Mouse (Mus musculus): ENCODE data around the gene Gm13279. TPM values are rescaled to one million over a fixed set of nuclear protein-coding genes. Genes with fewer than 3 reads are reported as not detected.
"Not testable (repeated sequence)": the region's sequence is repeated elsewhere in the genome, so short reads cannot be mapped to it uniquely, and the experiment has no call there.

The Gm13279 gene
- polyA plus RNA-seq, 1 experiment from 2014 or later = not detected

DNA sequence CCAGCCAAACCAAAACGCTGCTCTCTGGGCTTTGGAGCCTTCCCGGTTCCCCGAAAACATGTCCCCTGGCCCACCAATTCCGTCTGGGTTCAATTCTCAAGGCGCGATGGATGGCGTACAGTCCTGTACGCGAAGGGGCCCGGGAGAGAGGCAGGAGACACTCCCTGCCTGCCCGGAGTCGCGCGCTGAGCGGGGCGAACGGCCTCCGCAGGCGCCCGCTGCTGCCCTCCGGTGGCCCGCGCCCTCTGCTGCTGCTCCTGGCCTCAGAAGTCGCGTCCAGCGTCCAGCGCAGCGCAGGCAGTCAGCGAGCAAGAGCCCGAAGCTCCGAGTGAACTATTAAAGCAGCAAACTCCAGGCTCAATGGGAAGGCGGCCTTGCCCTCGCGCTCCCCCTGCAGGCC lies 8.6 kb downstream of the Gm13279 start:
- not testable (repeated sequence) for ATAC-seq
- 0% methylated on average over 16 of the region's 34 CpGs for WGBS

GRCm38 (mm10) chr4:88815928-88816327 lies 18.7 kb downstream of the Gm13279 start, which contains the start of gene Ifna7:
Gene Ifna7 (plus strand): TSS chr4:88816228.
- H3K9me3 ChIP-seq (replicated peaks) = no peaks in the 10 kb centered on the region
- no peak within 1 kb of the TSS for H3K9ac ChIP-seq
- H3K27me3 ChIP-seq = peaks cover 3% of the 10 kb centered on the region; the same call in 1 of the 2 replicates
- H3K36me3 ChIP-seq (ENCODE audit: poor library complexity, severe bottlenecking) = no peaks in the 10 kb centered on the region
- WGBS = 57% methylated on average over 3 of the region's 3 CpGs
- ATAC-seq = no peak
- no peak within 1 kb of the TSS for H3K4me3 ChIP-seq
- no peaks in the 10 kb centered on the region for H3K4me1 ChIP-seq
- H3K4me2 ChIP-seq = no peak within 1 kb of the TSS
- no peak within 1 kb of the TSS for H3K27ac ChIP-seq

More for the DNA sequence above, 8.6 kb downstream of the Gm13279 start:
- not testable (repeated sequence) for H3K27ac ChIP-seq; H3K4me1 ChIP-seq; H3K9ac ChIP-seq; H3K36me3 ChIP-seq (ENCODE audit: poor library complexity, severe bottlenecking); H3K9me3 ChIP-seq (replicated peaks); H3K27me3 ChIP-seq
- H3K4me3 ChIP-seq = peak overlapping the region; percentile 27
- peak overlapping the region; percentile 50 for H3K4me2 ChIP-seq

- WGBS = 75% methylated on average over 1 of the region's 1 CpGs
Observed at GRCm38 (mm10) chr4:88819659-88820058, 22.5 kb downstream of the Gm13279 start, which contains the start of gene Ifna11. Gene Ifna11 (plus strand): TSS chr4:88819959.

GRCm38 (mm10) chr4:88822995-88823394 lies 25.8 kb downstream of the Gm13279 start:
- Histone ChIP-seq H3K9me3 (replicated peaks) (no peaks in the 10 kb centered on the region), H3K27me3 (no peaks in the 10 kb centered on the region), H3K9ac (no peak overlapping the region), H3K27ac (no peak overlapping the region), H3K36me3 (ENCODE audit: poor library complexity, severe bottlenecking) (no peaks in the 10 kb centered on the region), H3K4me1 (no peaks in the 10 kb centered on the region), H3K4me3 (no peak overlapping the region), H3K4me2 (no peak overlapping the region)
- ATAC-seq = no peak
- WGBS = 26% methylated on average over 4 of the region's 4 CpGs

More at GRCm38 (mm10) chr4:88819659-88820058, 22.5 kb downstream of the Gm13279 start, which contains the start of gene Ifna11:
- Histone ChIP-seq H3K9me3 (replicated peaks) (no peaks in the 10 kb centered on the region), H3K27me3 (peaks cover 3% of the 10 kb centered on the region; the same call in 1 of the 2 replicates), H3K27ac (no peak within 1 kb of the TSS), H3K4me2 (no peak within 1 kb of the TSS), H3K4me1 (no peaks in the 10 kb centered on the region), H3K9ac (no peak within 1 kb of the TSS), H3K4me3 (no peak within 1 kb of the TSS), H3K36me3 (ENCODE audit: poor library complexity, severe bottlenecking) (no peaks in the 10 kb centered on the region)
- ATAC-seq = no peak

DNA sequence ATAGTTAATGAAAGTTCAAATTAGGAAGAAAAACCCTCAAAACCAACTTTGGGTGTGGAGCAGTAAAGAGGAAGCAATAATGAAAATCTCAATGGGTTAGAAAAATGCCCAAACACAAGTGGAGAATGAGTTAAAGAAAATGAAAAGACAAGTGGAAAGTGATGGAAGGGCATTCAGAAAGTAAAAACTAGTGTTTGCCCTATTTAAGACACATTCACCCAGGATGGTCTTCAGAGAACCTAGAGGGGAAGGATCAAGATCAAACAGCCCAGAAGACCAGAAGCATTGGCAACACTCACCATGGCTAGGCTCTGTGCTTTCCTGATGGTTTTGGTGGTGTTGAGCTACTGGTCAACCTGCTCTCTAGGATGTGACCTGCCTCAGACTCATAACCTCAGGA lies 29.9 kb downstream of the Gm13279 start, which contains the start of gene Ifna6:
Gene Ifna6, plus strand, starts transcription at position 301 of the 400 bp plus-strand sequence.
- not testable (repeated sequence) for H3K27me3 ChIP-seq; H3K9me3 ChIP-seq (replicated peaks); H3K27ac ChIP-seq; H3K4me2 ChIP-seq; H3K4me3 ChIP-seq; H3K4me1 ChIP-seq; ATAC-seq; H3K9ac ChIP-seq; H3K36me3 ChIP-seq (ENCODE audit: poor library complexity, severe bottlenecking)

DNA sequence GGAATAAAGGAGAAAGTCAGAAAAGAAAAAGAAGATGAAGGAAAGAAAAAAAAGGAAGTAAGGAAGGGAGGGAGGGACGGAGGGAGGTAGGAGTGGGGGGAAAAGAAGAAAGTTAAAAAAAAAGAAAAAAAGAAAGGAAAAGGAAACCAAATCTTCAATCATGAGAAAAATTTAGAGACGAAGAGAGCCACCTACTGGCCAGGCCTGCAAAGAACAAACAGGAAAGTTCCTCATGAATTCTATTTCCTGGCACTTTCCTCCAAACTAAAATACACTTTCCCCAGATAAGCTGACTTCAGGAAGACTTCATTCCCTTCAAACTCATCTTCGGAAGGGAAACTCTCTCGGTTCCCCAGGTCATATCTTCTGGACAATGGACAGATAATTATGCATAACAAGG lies 33.3 kb downstream of the Gm13279 start:
- Histone ChIP-seq H3K4me3 (no peak overlapping the region), H3K36me3 (ENCODE audit: poor library complexity, severe bottlenecking) (no peaks in the 10 kb centered on the region), H3K27me3 (no peaks in the 10 kb centered on the region), H3K4me1 (no peaks in the 10 kb centered on the region), H3K4me2 (no peak overlapping the region), H3K9me3 (replicated peaks) (no peaks in the 10 kb centered on the region), H3K27ac (no peak overlapping the region), H3K9ac (no peak overlapping the region)
- no peak for ATAC-seq
- 23% methylated on average over 4 of the region's 4 CpGs for WGBS

GRCm38 (mm10) chr4:88835225-88835624 lies 38.0 kb downstream of the Gm13279 start, which contains the start of gene Ifna5:
Gene Ifna5 (plus strand): TSS chr4:88835525.
- not testable (repeated sequence) for H3K9ac ChIP-seq; H3K4me3 ChIP-seq; H3K27ac ChIP-seq; H3K4me1 ChIP-seq; H3K36me3 ChIP-seq (ENCODE audit: poor library complexity, severe bottlenecking); H3K9me3 ChIP-seq (replicated peaks); ATAC-seq; H3K27me3 ChIP-seq; H3K4me2 ChIP-seq
- 81% methylated on average over 1 of the region's 1 CpGs for WGBS

DNA sequence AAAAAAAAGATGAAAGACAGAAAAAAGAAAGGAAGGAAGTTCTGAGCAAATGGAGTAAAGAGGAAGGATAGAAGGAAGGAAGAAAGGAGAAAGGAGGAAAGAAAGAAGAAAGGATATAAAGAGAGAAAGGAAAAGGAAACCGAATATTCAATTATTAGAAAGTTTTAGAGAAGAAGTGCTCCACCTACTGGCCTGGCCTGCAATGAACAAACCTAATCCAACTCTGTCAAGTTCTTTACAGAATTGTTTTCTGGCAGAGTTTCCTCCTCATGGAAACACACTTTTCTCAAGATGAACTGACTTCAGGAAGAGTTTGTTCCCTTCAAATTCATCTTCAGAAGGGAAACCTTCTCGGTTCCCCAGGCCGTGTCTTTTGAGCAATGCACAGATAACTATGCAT lies 41.6 kb downstream of the Gm13279 start:
- Histone ChIP-seq H3K36me3 (ENCODE audit: poor library complexity, severe bottlenecking) (no peaks in the 10 kb centered on the region), H3K4me2 (no peak overlapping the region), H3K9me3 (replicated peaks) (no peaks in the 10 kb centered on the region), H3K4me3 (no peak overlapping the region), H3K4me1 (no peaks in the 10 kb centered on the region), H3K9ac (no peak overlapping the region), H3K27me3 (no peaks in the 10 kb centered on the region), H3K27ac (no peak overlapping the region)
- WGBS = 43% methylated on average over 3 of the region's 3 CpGs
- no peak for ATAC-seq

GRCm38 (mm10) chr4:88840058-88840457 lies 42.9 kb downstream of the Gm13279 start:
- ATAC-seq = no peak
- no peak overlapping the region for H3K9ac ChIP-seq
- H3K4me1 ChIP-seq = no peaks in the 10 kb centered on the region
- no peaks in the 10 kb centered on the region for H3K27me3 ChIP-seq
- H3K4me2 ChIP-seq = no peak overlapping the region
- no peak overlapping the region for H3K27ac ChIP-seq
- H3K36me3 ChIP-seq (ENCODE audit: poor library complexity, severe bottlenecking) = no peaks in the 10 kb centered on the region
- WGBS = 69% methylated on average over 3 of the region's 3 CpGs
- H3K4me3 ChIP-seq = no peak overlapping the region
- H3K9me3 ChIP-seq (replicated peaks) = no peaks in the 10 kb centered on the region

DNA sequence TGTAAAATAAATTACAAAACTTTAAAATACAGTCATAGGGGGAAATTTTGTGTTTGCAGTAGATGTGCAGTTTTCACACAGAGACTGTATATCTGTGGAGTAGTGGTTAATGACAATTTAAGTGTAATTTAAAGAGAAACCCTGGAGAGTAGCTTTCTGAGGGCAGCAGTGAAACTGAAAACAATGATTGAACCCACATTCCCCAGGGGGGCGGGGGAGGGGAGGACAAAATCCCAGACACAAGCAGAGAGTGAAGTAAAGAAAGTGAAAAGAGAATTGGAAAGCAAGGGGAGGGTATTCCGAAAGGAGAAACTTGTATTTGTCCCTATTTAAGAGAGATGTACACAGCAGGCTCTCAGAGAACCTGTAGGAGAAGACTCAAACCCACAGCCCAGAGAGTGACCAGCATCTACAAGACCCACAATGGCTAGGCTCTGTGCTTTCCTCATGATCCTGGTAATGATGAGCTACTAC lies 44.3 kb downstream of the Gm13279 start, which contains the start of gene Ifna4:
Gene Ifna4, plus strand, starts transcription at position 424 of the 474 bp plus-strand sequence.
- Histone ChIP-seq H3K4me2 (no peak within 1 kb of the TSS), H3K4me3 (no peak within 1 kb of the TSS), H3K9me3 (replicated peaks) (no peaks in the 10 kb centered on the region), H3K27ac (no peak within 1 kb of the TSS), H3K9ac (no peak within 1 kb of the TSS), H3K4me1 (no peaks in the 10 kb centered on the region), H3K27me3 (no peaks in the 10 kb centered on the region), H3K36me3 (ENCODE audit: poor library complexity, severe bottlenecking) (no peaks in the 10 kb centered on the region)
- no peak for ATAC-seq
- WGBS = 31% methylated on average over 2 of the region's 2 CpGs

DNA sequence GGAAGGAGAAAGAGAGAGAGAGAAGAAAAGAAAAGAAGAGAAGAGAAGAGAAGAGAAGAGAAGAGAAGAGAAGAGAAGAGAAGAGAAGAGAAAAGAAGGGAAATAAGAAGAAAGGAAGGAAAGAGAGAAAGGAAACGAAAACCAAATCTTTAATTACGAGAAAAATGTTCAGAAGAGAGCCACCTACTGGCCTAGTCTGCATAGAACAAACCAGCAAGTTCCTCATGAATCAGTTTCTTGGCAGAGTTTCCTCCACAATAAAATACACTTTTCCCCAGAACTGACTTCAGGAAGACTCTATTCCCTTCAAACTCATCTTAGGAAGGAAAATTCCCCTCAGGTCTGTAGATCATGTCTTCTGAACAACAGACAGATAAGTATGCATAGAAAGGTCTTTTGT lies 48.1 kb downstream of the Gm13279 start:
- Histone ChIP-seq H3K9me3 (replicated peaks) (no peaks in the 10 kb centered on the region), H3K4me1 (no peaks in the 10 kb centered on the region), H3K4me2 (no peak overlapping the region), H3K36me3 (ENCODE audit: poor library complexity, severe bottlenecking) (no peaks in the 10 kb centered on the region), H3K9ac (no peak overlapping the region), H3K27ac (no peak overlapping the region), H3K27me3 (no peaks in the 10 kb centered on the region), H3K4me3 (no peak overlapping the region)
- no peak for ATAC-seq
- 64% methylated on average over 2 of the region's 2 CpGs for WGBS

Data from forebrain, embryonic 13.5 days (tissue).